ENCODE assay signal across 8 mouse cellular contexts in the genomic region with DNA sequence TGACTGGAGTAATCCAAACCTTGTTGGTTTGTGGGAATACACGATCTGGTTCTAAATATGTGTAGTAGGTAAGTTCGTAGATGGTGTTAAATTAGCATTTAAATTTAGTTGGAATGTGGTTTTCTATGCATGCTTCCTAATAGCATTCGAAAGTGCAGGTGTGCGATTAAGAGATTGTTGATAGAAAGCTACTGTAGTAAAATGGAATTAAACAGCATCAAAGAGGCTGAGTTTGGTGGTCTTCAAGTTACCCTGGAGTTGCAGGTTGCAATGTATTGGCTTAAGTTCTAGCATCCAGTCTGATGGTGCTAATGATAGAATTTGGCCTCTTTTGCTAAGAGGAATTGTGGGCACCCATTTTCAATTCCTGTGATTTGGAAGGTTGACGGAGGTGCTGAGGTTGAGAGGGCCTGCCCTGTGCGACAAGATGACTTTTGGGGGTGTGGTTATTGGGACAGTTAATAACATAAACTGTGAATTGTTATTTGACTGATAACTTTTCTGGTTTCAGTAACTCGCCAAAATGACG. TPM values are rescaled to one million over a fixed set of nuclear protein-coding genes. Genes with fewer than 3 reads are reported as not detected.
DNase-seq lines count a peak whose midpoint lies in the region; ATAC-seq and TF ChIP-seq lines count a peak whose summit lies in the region.

No protein-coding gene starts in this region.

- H3K9me3 ChIP-seq in lung, embryonic 14.5 days (ENCODE audit: low read depth, low read length), result no peaks in the 10 kb centered on the region
- H3K9me3 ChIP-seq in embryonic facial prominence, embryonic 15.5 days (replicated peaks), result no peaks in the 10 kb centered on the region
- no peaks in the 10 kb centered on the region for H3K9me3 ChIP-seq in intestine, postnatal 0 days (ENCODE audit: control insufficient read depth)
- H3K9me3 ChIP-seq in neural tube, embryonic 14.5 days (ENCODE audit: control insufficient read depth, low read length), result no peaks in the 10 kb centered on the region

- WGBS in lung, embryonic 14.5 days, result 7% methylated on average over 8 of the region's 8 CpGs
- 13% methylated on average over 8 of the region's 8 CpGs for WGBS in embryonic facial prominence, embryonic 15.5 days
- WGBS in intestine, postnatal 0 days, result 12% methylated on average over 8 of the region's 8 CpGs
- 27% methylated on average over 8 of the region's 8 CpGs for WGBS in neural tube, embryonic 14.5 days

- peaks cover 48% of the 10 kb centered on the region for H3K36me3 ChIP-seq in lung, embryonic 14.5 days (ENCODE audit: insufficient read depth)
- H3K36me3 ChIP-seq in embryonic facial prominence, embryonic 15.5 days, result peaks cover 46% of the 10 kb centered on the region
- peaks cover 35% of the 10 kb centered on the region for H3K36me3 ChIP-seq in intestine, postnatal 0 days (ENCODE audit: control insufficient read depth, insufficient read depth)
- H3K36me3 ChIP-seq in neural tube, embryonic 14.5 days (ENCODE audit: control insufficient read depth, insufficient read depth, low read length), result peaks cover 37% of the 10 kb centered on the region

- no peak for ATAC-seq in lung, embryonic 14.5 days (ENCODE audit: insufficient read depth)
- no peak for ATAC-seq in embryonic facial prominence, embryonic 15.5 days (ENCODE audit: insufficient number of reproducible peaks, low FRiP score, low TSS enrichment, low read depth)
- no peak for ATAC-seq in intestine, postnatal 0 days
- no peak for ATAC-seq in neural tube, embryonic 14.5 days (ENCODE audit: low read depth)

- no peak for TF ChIP-seq CTCF in lung, embryonic 14.5 days (IDR thresholded peaks at IDR 0.05; ENCODE audit: low read depth)
- no peak for TF ChIP-seq CTCF in intestine, postnatal 0 days (IDR thresholded peaks at IDR 0.05; ENCODE audit: low read depth)

- H3K27ac ChIP-seq in lung, embryonic 14.5 days (ENCODE audit: low read depth), result peak overlapping the region; percentile 88; the same call in 1 of the 2 replicates
- H3K27ac ChIP-seq in embryonic facial prominence, embryonic 15.5 days (replicated peaks), result peak overlapping the region; percentile 92; the same call in 1 of the 2 replicates
- H3K27ac ChIP-seq in intestine, postnatal 0 days (ENCODE audit: low read depth, low read length), result peak overlapping the region; percentile 79; the same call in 1 of the 2 replicates
- H3K27ac ChIP-seq in neural tube, embryonic 14.5 days (ENCODE audit: low read depth, low read length), result peak overlapping the region; percentile 92

- H3K27me3 ChIP-seq in lung, embryonic 14.5 days (ENCODE audit: insufficient read depth, low read length), result no peaks in the 10 kb centered on the region
- no peaks in the 10 kb centered on the region for H3K27me3 ChIP-seq in embryonic facial prominence, embryonic 15.5 days
- no peaks in the 10 kb centered on the region for H3K27me3 ChIP-seq in intestine, postnatal 0 days (replicated peaks; ENCODE audit: control insufficient read depth, insufficient read depth, low read length)
- no peaks in the 10 kb centered on the region for H3K27me3 ChIP-seq in neural tube, embryonic 14.5 days (ENCODE audit: control insufficient read depth, insufficient read depth, low read length)

- H3K4me3 ChIP-seq in lung, embryonic 14.5 days (ENCODE audit: low read depth, low read length), result peak overlapping the region; percentile 70
- H3K4me3 ChIP-seq in embryonic facial prominence, embryonic 15.5 days (replicated peaks), result peak overlapping the region; percentile 96
- peak overlapping the region; percentile 74 for H3K4me3 ChIP-seq in intestine, postnatal 0 days (ENCODE audit: low read depth, low read length)
- H3K4me3 ChIP-seq in neural tube, embryonic 14.5 days (ENCODE audit: low read depth, low read length), result peak overlapping the region; percentile 92

- H3K9ac ChIP-seq in lung, embryonic 14.5 days, result peak overlapping the region; percentile 88
- H3K9ac ChIP-seq in embryonic facial prominence, embryonic 15.5 days, result peak overlapping the region; percentile 96
- peak overlapping the region; percentile 77 for H3K9ac ChIP-seq in intestine, postnatal 0 days (ENCODE audit: low read depth, low read length)
- peak overlapping the region; percentile 95 for H3K9ac ChIP-seq in neural tube, embryonic 14.5 days (replicated peaks; ENCODE audit: low read depth, low read length)

- DNase-seq in lung, embryonic 14.5 days, result no peak
- no peak for DNase-seq in lung, postnatal 25 days (ENCODE audit: low spot score)
- no peak for DNase-seq in testis, postnatal 14 days (ENCODE audit: low spot score)
- no peak for DNase-seq in cerebellum, adult 9-10 months
- no peak for DNase-seq in lung, postnatal 36 days

- H3K4me1 ChIP-seq in lung, embryonic 14.5 days (ENCODE audit: insufficient read depth), result 0 out of 2 replicates have a peak, but pooled peaks cover 11% of the 10 kb centered on the region
- H3K4me1 ChIP-seq in embryonic facial prominence, embryonic 15.5 days, result peaks cover 19% of the 10 kb centered on the region
- H3K4me1 ChIP-seq in intestine, postnatal 0 days (replicated peaks; ENCODE audit: control insufficient read depth, insufficient read depth, low read length), result no peaks in the 10 kb centered on the region; the same call in 1 of the 2 replicates
- H3K4me1 ChIP-seq in neural tube, embryonic 14.5 days (ENCODE audit: control insufficient read depth, insufficient read depth, low read length), result peaks cover 20% of the 10 kb centered on the region

- peak overlapping the region; percentile 84 for H3K4me2 ChIP-seq in lung, embryonic 14.5 days
- peak overlapping the region; percentile 62 for H3K4me2 ChIP-seq in embryonic facial prominence, embryonic 15.5 days (replicated peaks)
- peak overlapping the region; percentile 64 for H3K4me2 ChIP-seq in intestine, postnatal 0 days (replicated peaks; ENCODE audit: low read depth)
- H3K4me2 ChIP-seq in neural tube, embryonic 14.5 days (ENCODE audit: low read depth, low read length), result peak overlapping the region; percentile 84

RNA-seq across cellular contexts. Expression of gene Rpl21, which starts 1.0 kb away (rescaled TPM):
- polyA plus RNA-seq in lung, embryonic 14.5 days (2014; fragmentation: Nextera tagmentation; extraction: Ambion mirVana), result 678 and 713 TPM in 2 replicates
- polyA plus RNA-seq in embryonic facial prominence, embryonic 15.5 days (2015; fragmentation: Nextera tagmentation; extraction: Ambion mirVana), result 545 and 547 TPM in 2 replicates
- polyA plus RNA-seq in intestine, postnatal 0 days (2015; fragmentation: Nextera tagmentation; extraction: Ambion mirVana), result 426 and 430 TPM in 2 replicates
- 380 TPM in 2 replicates for polyA plus RNA-seq in neural tube, embryonic 14.5 days (2014; fragmentation: Nextera tagmentation; extraction: Ambion mirVana)

RNA-seq across cellular contexts. Expression of gene Rasl11a, which starts 11.1 kb away (rescaled TPM):
- polyA plus RNA-seq in lung, embryonic 14.5 days (2014; fragmentation: Nextera tagmentation; extraction: Ambion mirVana), result 18.6 and 20.4 TPM in 2 replicates
- polyA plus RNA-seq in embryonic facial prominence, embryonic 15.5 days (2015; fragmentation: Nextera tagmentation; extraction: Ambion mirVana), result 11.2 and 13.0 TPM in 2 replicates
- polyA plus RNA-seq in intestine, postnatal 0 days (2015; fragmentation: Nextera tagmentation; extraction: Ambion mirVana), result 17.6 TPM in 2 replicates
- polyA plus RNA-seq in neural tube, embryonic 14.5 days (2014; fragmentation: Nextera tagmentation; extraction: Ambion mirVana), result 8.9 and 9.1 TPM in 2 replicates

RNA-seq across cellular contexts. Expression of gene Usp12, which starts 38.9 kb away (rescaled TPM):
- polyA plus RNA-seq in lung, embryonic 14.5 days (2014; fragmentation: Nextera tagmentation; extraction: Ambion mirVana), result 11.6 and 13.7 TPM in 2 replicates
- 15.3 and 16.0 TPM in 2 replicates for polyA plus RNA-seq in embryonic facial prominence, embryonic 15.5 days (2015; fragmentation: Nextera tagmentation; extraction: Ambion mirVana)
- 21.7 and 24.0 TPM in 2 replicates for polyA plus RNA-seq in intestine, postnatal 0 days (2015; fragmentation: Nextera tagmentation; extraction: Ambion mirVana)
- 11.5 and 15.0 TPM in 2 replicates for polyA plus RNA-seq in neural tube, embryonic 14.5 days (2014; fragmentation: Nextera tagmentation; extraction: Ambion mirVana)
